Mouse (Mus musculus) subcutaneous adipose tissue, adult 2 months (tissue): ENCODE results near the gene Olfm2. TPM values are rescaled to one million over a fixed set of nuclear protein-coding genes. Genes with fewer than 3 reads are reported as not detected.

Experiments used
- polyA plus RNA-seq: library from polyadenylated mRNA; depleted of rRNA; stranded (reverse); fragments of >200 nt; gene quantifications from 2 replicates; pipeline ENCODE4 v1.2.3, GENCODE M21; 2012; ENCODE audit warnings: low replicate concordance; rRNA removed

The Olfm2 gene
- polyA plus RNA-seq, result 10.2 and 13.3 TPM in 2 replicates

GRCm38 (mm10) chr9:20746017-20746660 lies at the start of gene Olfm2:
Gene Olfm2 (minus strand): TSS chr9:20746349.

GRCm38 (mm10) chr9:20651602-20652259 lies 94.4 kb downstream of the Olfm2 start, which contains the start of gene Pin1:
Gene Pin1 (plus strand): TSS chr9:20652095.

GRCm38 (mm10) chr9:20644360-20645081 lies 101.6 kb downstream of the Olfm2 start, which contains the start of gene Fbxl12:
Gene Fbxl12 (minus strand): TSS chr9:20644767.

GRCm38 (mm10) chr9:20642101-20642895 lies 103.9 kb downstream of the Olfm2 start, which contains the start of gene Ubl5:
Gene Ubl5 (plus strand): TSS chr9:20642878.

Other genes with a start within 250 kb of the Olfm2 start
- 8.6 and 14.9 TPM in 2 replicates for gene Zfp266, start 224.9 kb downstream of the Olfm2 start, polyA plus RNA-seq
- gene Zfp846, start 165.1 kb downstream of the Olfm2 start, polyA plus RNA-seq, result 3.9 and 4.2 TPM in 2 replicates
- gene Ubl5, start 103.5 kb downstream of the Olfm2 start, polyA plus RNA-seq, result 160 and 168 TPM in 2 replicates
- gene Fbxl12, start 101.6 kb downstream of the Olfm2 start, polyA plus RNA-seq, result 27.8 and 28.1 TPM in 2 replicates
- 20.4 and 23.5 TPM in 2 replicates for gene Pin1, start 94.3 kb downstream of the Olfm2 start, polyA plus RNA-seq
- 60.3 and 277 TPM in 2 replicates for gene Col5a3, start 68.7 kb upstream of the Olfm2 start, polyA plus RNA-seq
- gene Rdh8, start 72.2 kb upstream of the Olfm2 start, polyA plus RNA-seq, result not detected in 2 replicates
- 48.6 and 128 TPM in 2 replicates for gene A230050P20Rik, start 122.3 kb upstream of the Olfm2 start, polyA plus RNA-seq
- gene Angptl6, start 133.4 kb upstream of the Olfm2 start, polyA plus RNA-seq, result 4.5 and 5.8 TPM in 2 replicates
- 28.2 and 102 TPM in 2 replicates for gene Ppan, start 141.8 kb upstream of the Olfm2 start, polyA plus RNA-seq
- gene Eif3g, start 152.3 kb upstream of the Olfm2 start, polyA plus RNA-seq, result 84.9 and 143 TPM in 2 replicates
- gene Dnmt1, start 213.5 kb upstream of the Olfm2 start, polyA plus RNA-seq, result 12.0 and 35.0 TPM in 2 replicates
- gene S1pr2, start 230.4 kb upstream of the Olfm2 start, polyA plus RNA-seq, result 7.9 and 32.2 TPM in 2 replicates